Mouse (Mus musculus) ES-Bruce4 (cell line): ENCODE measurements around the gene Ltbp1.

ENCODE experiments used
- CTCF ChIP-seq: IDR thresholded peaks from one replicate; pipeline ENCODE4 v1.8.1; 2011; ENCODE audit warnings: low read depth, low read length
- EP300 ChIP-seq: IDR thresholded peaks from 2 replicates; pipeline ENCODE4 v1.6.1; 2011; ENCODE audit warnings: low read depth, low read length; ENCODE audit not compliant: insufficient read depth
- POLR2A ChIP-seq: IDR thresholded peaks from one replicate; pipeline ENCODE4 v1.8.1; 2011; ENCODE audit warnings: low read length; ENCODE audit not compliant: insufficient read depth

DNA sequence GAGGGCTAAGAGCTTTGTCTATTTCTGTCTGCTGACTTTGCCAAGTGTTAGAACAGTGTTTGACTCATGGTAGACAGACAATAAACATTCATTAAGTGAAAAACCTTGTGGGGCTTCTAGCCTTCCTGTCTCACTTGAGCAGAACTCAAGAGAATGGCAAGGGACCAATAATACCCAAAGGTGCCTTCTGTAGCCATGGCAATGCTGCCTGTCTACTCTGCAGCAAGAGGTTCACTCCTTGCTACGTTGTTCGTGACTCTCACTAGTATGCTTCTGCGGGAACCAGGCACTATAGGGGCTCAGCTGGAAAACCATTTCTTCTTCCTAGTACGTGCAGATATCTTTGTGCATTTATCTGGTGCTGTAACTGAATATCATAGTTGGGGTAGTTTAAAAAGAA lies 205.2 kb downstream of the Ltbp1 start:
- TF ChIP-seq POLR2A (no peak), CTCF (no peak), EP300 (no peak)
